Mouse (Mus musculus) megakaryocyte, embryonic 14.5 days (primary cell): Measurements from ENCODE around the gene Prex1.

ENCODE experiments used
- FLI1 ChIP-seq: IDR thresholded peaks from 2 replicates; pipeline ENCODE4 v1.6.1; 2012; ENCODE audit warnings: low read length, inconsistent platforms, mixed read lengths
- GATA1 ChIP-seq: IDR thresholded peaks from 3 replicates; pipeline ENCODE4 v1.6.1; 2012; ENCODE audit warnings: mixed read lengths, low read length, inconsistent platforms, borderline replicate concordance

- no peak for TF ChIP-seq GATA1
- TF ChIP-seq FLI1 = no peak
Measured at GRCm38 (mm10) chr2:166592034-166592912, 121.4 kb downstream of the Prex1 start.
